Mouse (Mus musculus): ENCODE measurements around the gene Gdf1. TPM values are rescaled to one million over a fixed set of nuclear protein-coding genes. Genes with fewer than 3 reads are reported as not detected.
A peak's percentile ranks its signal among the peaks of the same experiment; 100 is the strongest.

The Gdf1 gene
- polyA plus RNA-seq, 1 experiment, result 21.0 TPM

GRCm38 (mm10) chr8:70373397-70374317, 44.0 kb downstream of the Gdf1 start, which contains the start of gene Comp:
Gene Comp, plus strand, starts transcription at chr8:70373558.
- TF ChIP-seq POLR2A (IDR thresholded peaks at IDR 0.05; ENCODE audit: borderline replicate concordance, insufficient read depth, low read length), result no peak
- DNase-seq, result peak in 1 of 2 experiments; percentile 48
- H3K27me3 ChIP-seq (ENCODE audit: control insufficient read depth, insufficient read depth, low read length), result peaks cover 3% of the 10 kb centered on the region; the same call in 1 of the 2 replicates
- peak within 1 kb of the TSS; percentile 60 for H3K4me3 ChIP-seq (replicated peaks; ENCODE audit: insufficient read depth, low read depth, low read length)
- whole genome bisulfite sequencing, result 8% methylated on average over 47 of the region's 47 CpGs
- peaks cover 4% of the 10 kb centered on the region; the same call in 1 of the 2 replicates for H3K4me1 ChIP-seq (ENCODE audit: control insufficient read depth, insufficient read depth, low read length)
- H3K27ac ChIP-seq (ENCODE audit: insufficient read depth, low read length), result peak within 1 kb of the TSS; percentile 9; the same call in 1 of the 2 replicates

- Histone ChIP-seq H3K27ac (ENCODE audit: insufficient read depth, low read length) (peak overlapping the region; percentile 9; the same call in 1 of the 2 replicates), H3K4me3 (replicated peaks; ENCODE audit: insufficient read depth, low read depth, low read length) (peak overlapping the region; percentile 60), H3K27me3 (ENCODE audit: control insufficient read depth, insufficient read depth, low read length) (peaks cover 3% of the 10 kb centered on the region; the same call in 1 of the 2 replicates), H3K4me1 (ENCODE audit: control insufficient read depth, insufficient read depth, low read length) (peaks cover 4% of the 10 kb centered on the region; the same call in 1 of the 2 replicates)
- TF ChIP-seq CTCF (IDR thresholded peaks at IDR 0.05; ENCODE audit: borderline replicate concordance, insufficient read depth, low read depth, low read length) (no peak), POLR2A (IDR thresholded peaks at IDR 0.05; ENCODE audit: borderline replicate concordance, insufficient read depth, low read length) (peak; percentile 54; the same call in 1 of the 2 replicates)
- DNase-seq, result peak; percentile 87 to 89
- 1% methylated on average over 53 of the region's 53 CpGs for WGBS
Observed at GRCm38 (mm10) chr8:70374318-70374927, 44.8 kb downstream of the Gdf1 start.

GRCm38 (mm10) chr8:70375212-70375859, 45.7 kb downstream of the Gdf1 start:
- Histone ChIP-seq H3K4me3 (replicated peaks; ENCODE audit: insufficient read depth, low read depth, low read length) (no peak overlapping the region), H3K27ac (ENCODE audit: insufficient read depth, low read length) (no peak overlapping the region), H3K27me3 (ENCODE audit: control insufficient read depth, insufficient read depth, low read length) (peaks cover 3% of the 10 kb centered on the region; the same call in 1 of the 2 replicates), H3K4me1 (ENCODE audit: control insufficient read depth, insufficient read depth, low read length) (peaks cover 13% of the 10 kb centered on the region)
- 8% methylated on average over 35 of the region's 35 CpGs for WGBS
- TF ChIP-seq CTCF (IDR thresholded peaks at IDR 0.05; ENCODE audit: borderline replicate concordance, insufficient read depth, low read depth, low read length) (no peak), POLR2A (IDR thresholded peaks at IDR 0.05; ENCODE audit: borderline replicate concordance, insufficient read depth, low read length) (no peak)
- DNase-seq, result no peak

GRCm38 (mm10) chr8:70376275-70376741, 46.7 kb downstream of the Gdf1 start:
- DNase-seq, result no peak
- H3K4me3 ChIP-seq (replicated peaks; ENCODE audit: insufficient read depth, low read depth, low read length), result no peak overlapping the region
- no peak for TF ChIP-seq POLR2A (IDR thresholded peaks at IDR 0.05; ENCODE audit: borderline replicate concordance, insufficient read depth, low read length)
- no peak for TF ChIP-seq CTCF (IDR thresholded peaks at IDR 0.05; ENCODE audit: borderline replicate concordance, insufficient read depth, low read depth, low read length)
- WGBS, result 5% methylated on average over 37 of the region's 37 CpGs
- H3K27ac ChIP-seq (ENCODE audit: insufficient read depth, low read length), result no peak overlapping the region
- peaks cover 3% of the 10 kb centered on the region; the same call in 1 of the 2 replicates for H3K27me3 ChIP-seq (ENCODE audit: control insufficient read depth, insufficient read depth, low read length)
- H3K4me1 ChIP-seq (ENCODE audit: control insufficient read depth, insufficient read depth, low read length), result peaks cover 15% of the 10 kb centered on the region

GRCm38 (mm10) chr8:70377049-70377448, 47.4 kb downstream of the Gdf1 start:
- no peak for TF ChIP-seq POLR2A (IDR thresholded peaks at IDR 0.05; ENCODE audit: borderline replicate concordance, insufficient read depth, low read length)
- TF ChIP-seq CTCF (IDR thresholded peaks at IDR 0.05; ENCODE audit: borderline replicate concordance, insufficient read depth, low read depth, low read length), result peak; percentile 23; the same call in 1 of the 2 replicates
- peaks cover 3% of the 10 kb centered on the region; the same call in 1 of the 2 replicates for H3K27me3 ChIP-seq (ENCODE audit: control insufficient read depth, insufficient read depth, low read length)

GRCm38 (mm10) chr8:70380069-70380468, 50.5 kb downstream of the Gdf1 start:
- no peak for TF ChIP-seq POLR2A (IDR thresholded peaks at IDR 0.05; ENCODE audit: borderline replicate concordance, insufficient read depth, low read length)
- TF ChIP-seq CTCF (IDR thresholded peaks at IDR 0.05; ENCODE audit: borderline replicate concordance, insufficient read depth, low read depth, low read length), result no peak
- Histone ChIP-seq H3K4me1 (ENCODE audit: control insufficient read depth, insufficient read depth, low read length) (peaks cover 29% of the 10 kb centered on the region), H3K27ac (ENCODE audit: insufficient read depth, low read length) (peak overlapping the region; percentile 11; the same call in 1 of the 2 replicates), H3K4me3 (replicated peaks; ENCODE audit: insufficient read depth, low read depth, low read length) (no peak overlapping the region), H3K27me3 (ENCODE audit: control insufficient read depth, insufficient read depth, low read length) (peaks cover 2% of the 10 kb centered on the region; the same call in 1 of the 2 replicates)
- peak; percentile 65 to 77 for DNase-seq
- 37% methylated on average over 12 of the region's 12 CpGs for WGBS

More at GRCm38 (mm10) chr8:70377049-70377448, 47.4 kb downstream of the Gdf1 start:
- Histone ChIP-seq H3K4me1 (ENCODE audit: control insufficient read depth, insufficient read depth, low read length) (peaks cover 15% of the 10 kb centered on the region), H3K27ac (ENCODE audit: insufficient read depth, low read length) (no peak overlapping the region), H3K4me3 (replicated peaks; ENCODE audit: insufficient read depth, low read depth, low read length) (no peak overlapping the region)
- peak in 1 of 2 experiments; percentile 35 for DNase-seq
- WGBS, result 19% methylated on average over 15 of the region's 15 CpGs

Other genes starting within 250 kb of the Gdf1 start
- gene Hapln4, start 246.4 kb upstream of the Gdf1 start, polyA plus RNA-seq (2012; rRNA removed), result 117 and 124 TPM in 2 replicates
- 13.3 and 15.2 TPM in 2 replicates for gene Ncan, start 208.9 kb upstream of the Gdf1 start, polyA plus RNA-seq (2012; rRNA removed)
- 19.9 and 20.9 TPM in 2 replicates for gene Nr2c2ap, start 198.5 kb upstream of the Gdf1 start, polyA plus RNA-seq (2012; rRNA removed)
- 24.8 and 27.5 TPM in 2 replicates for gene Rfxank, start 190.7 kb upstream of the Gdf1 start, polyA plus RNA-seq (2012; rRNA removed)
- gene Borcs8, start 190.3 kb upstream of the Gdf1 start, polyA plus RNA-seq (2012; rRNA removed), result 98.9 and 101 TPM in 2 replicates
- gene Mef2b, start 190.1 kb upstream of the Gdf1 start, polyA plus RNA-seq (2012; rRNA removed), result 0.38 and 0.43 TPM in 2 replicates
- 61.4 and 66.0 TPM in 2 replicates for gene Tmem161a, start 157.5 kb upstream of the Gdf1 start, polyA plus RNA-seq (2012; rRNA removed)
- gene Slc25a42, start 117.5 kb upstream of the Gdf1 start, polyA plus RNA-seq (2012; rRNA removed), result 45.5 and 46.3 TPM in 2 replicates
- 102 and 108 TPM in 2 replicates for gene Sugp2, start 95.6 kb upstream of the Gdf1 start, polyA plus RNA-seq (2012; rRNA removed)
- gene Armc6, start 95.4 kb upstream of the Gdf1 start, polyA plus RNA-seq (2012; rRNA removed), result 45.8 and 46.7 TPM in 2 replicates
- gene Homer3, start 47.0 kb upstream of the Gdf1 start, polyA plus RNA-seq (2012; rRNA removed), result 262 and 322 TPM in 2 replicates
- gene Ddx49, start 27.3 kb upstream of the Gdf1 start, polyA plus RNA-seq (2012; rRNA removed), result 42.9 and 45.0 TPM in 2 replicates
- gene Cope, start 27.3 kb upstream of the Gdf1 start, polyA plus RNA-seq (2012; rRNA removed), result 286 and 287 TPM in 2 replicates
- gene Cers1, start 14.0 kb upstream of the Gdf1 start, polyA plus RNA-seq (2012; rRNA removed), result 55.5 and 56.8 TPM in 2 replicates
- 37.9 and 41.3 TPM in 2 replicates for gene Upf1, start 23.5 kb downstream of the Gdf1 start, polyA plus RNA-seq (2012; rRNA removed)
- gene Comp, start 43.7 kb downstream of the Gdf1 start, polyA plus RNA-seq (2012; rRNA removed), result 2.2 and 3.1 TPM in 2 replicates
- 90.2 and 105 TPM in 2 replicates for gene Crtc1, start 109.8 kb downstream of the Gdf1 start, polyA plus RNA-seq (2012; rRNA removed)
- gene Klhl26, start 147.2 kb downstream of the Gdf1 start, polyA plus RNA-seq (2012; rRNA removed), result 62.4 and 68.5 TPM in 2 replicates
- gene Tmem59l, start 157.5 kb downstream of the Gdf1 start, polyA plus RNA-seq (2012; rRNA removed), result 524 and 552 TPM in 2 replicates
- 3.8 and 4.0 TPM in 2 replicates for gene Crlf1, start 163.3 kb downstream of the Gdf1 start, polyA plus RNA-seq (2012; rRNA removed)
- gene Rex1bd, start 176.9 kb downstream of the Gdf1 start, polyA plus RNA-seq (2012; rRNA removed), result 184 and 189 TPM in 2 replicates
- 920 and 977 TPM in 2 replicates for gene Uba52, start 181.0 kb downstream of the Gdf1 start, polyA plus RNA-seq (2012; rRNA removed)
- 531 and 552 TPM in 2 replicates for gene Fkbp8, start 197.9 kb downstream of the Gdf1 start, polyA plus RNA-seq (2012; rRNA removed)
- gene Kxd1, start 198.1 kb downstream of the Gdf1 start, polyA plus RNA-seq (2012; rRNA removed), result 63.4 and 65.9 TPM in 2 replicates
- gene Ell, start 209.6 kb downstream of the Gdf1 start, polyA plus RNA-seq (2012; rRNA removed), result 27.9 and 29.1 TPM in 2 replicates

Data from cerebellum, adult 2 months (tissue).